Mouse (Mus musculus) MEL (cell line): Measurements from ENCODE around the gene Crybb1. TPM values are rescaled to one million over a fixed set of nuclear protein-coding genes. Genes with fewer than 3 reads are reported as not detected.

ENCODE experiments used
- DNase-seq: peaks from one replicate; pipeline ENCODE4 v3.0.0; 2011; ENCODE audit warnings: low read depth, low spot score
- H3K27ac ChIP-seq: 2 replicates; pipeline ENCODE4 v1.5.1; 2012; ENCODE audit warnings: low read depth, mild to moderate bottlenecking, control low read depth, low read length, moderate library complexity; ENCODE audit not compliant: control insufficient read depth
- H3K27me3 ChIP-seq, 2 experiments: fragments of 150-350 bp in 1 of 2; sonication (generic) in 1 of 2; 2 replicates each; pipeline ENCODE4 v1.6.1; 2012; ENCODE audit warnings: low read length in 2 of 2, mild to moderate bottlenecking in 2 of 2, improper control_type of control experiment in 1 of 2, moderate library complexity in 1 of 2; ENCODE audit not compliant: insufficient read depth in 2 of 2, control insufficient read depth in 1 of 2
- H3K36me3 ChIP-seq, 2 experiments: 2 replicates each; pipeline ENCODE4 v1.6.1; 2012 to 2014; ENCODE audit warnings: low read length in 2 of 2, improper control_type of control experiment in 1 of 2, inconsistent platforms in 1 of 2, mild to moderate bottlenecking in 1 of 2; ENCODE audit not compliant: insufficient read depth in 2 of 2, control insufficient read depth in 1 of 2
- H3K4me1 ChIP-seq, 2 experiments: fragments of 150-350 bp in 1 of 2; sonication (generic) in 1 of 2; 2 replicates each; pipeline ENCODE4 v1.6.1; 2012; ENCODE audit warnings: low read length in 2 of 2, improper control_type of control experiment in 1 of 2, mild to moderate bottlenecking in 1 of 2; ENCODE audit not compliant: insufficient read depth in 2 of 2, control insufficient read depth in 1 of 2
- H3K4me3 ChIP-seq, 2 experiments: fragments of 150-350 bp in 1 of 2; sonication (generic) in 1 of 2; 2 replicates each; pipeline ENCODE4 v1.5.1; 2012; ENCODE audit warnings: low read depth in 2 of 2, low read length in 2 of 2, mild to moderate bottlenecking in 2 of 2, moderate library complexity in 2 of 2, control low read depth in 1 of 2, improper control_type of control experiment in 1 of 2; ENCODE audit not compliant: control insufficient read depth in 1 of 2, insufficient read depth in 1 of 2
- H3K79me2 ChIP-seq: 2 replicates; pipeline ENCODE4 v1.6.1; 2012; ENCODE audit warnings: mild to moderate bottlenecking, low read length, moderate library complexity; ENCODE audit not compliant: control insufficient read depth, poor library complexity, insufficient read depth
- H3K9ac ChIP-seq: 2 replicates; pipeline ENCODE4 v1.6.1; 2012; ENCODE audit warnings: low read depth, mild to moderate bottlenecking, control low read depth, low read length, moderate library complexity; ENCODE audit not compliant: control insufficient read depth, poor library complexity, severe bottlenecking
- H3K9me3 ChIP-seq: fragments of 150-350 bp; sonication (generic); replicated peaks from 2 replicates; pipeline ENCODE4 v1.6.1; 2012; ENCODE audit warnings: mild to moderate bottlenecking, low read length, improper control_type of control experiment, moderate library complexity; ENCODE audit not compliant: insufficient read depth
- CHD1 ChIP-seq: IDR thresholded peaks from 2 replicates; pipeline ENCODE4 v1.6.1; 2012; ENCODE audit warnings: low read depth, mild to moderate bottlenecking, inconsistent platforms, low read length, improper control_type of control experiment
- CHD2 ChIP-seq: IDR thresholded peaks from 2 replicates; pipeline ENCODE4 v1.6.1; 2011; ENCODE audit warnings: low read length, improper control_type of control experiment
- CTCF ChIP-seq, 3 experiments: IDR thresholded peaks in 2 of 3; conservative IDR thresholded peaks in 1 of 3; 2 replicates each; pipeline ENCODE4 v1.5.1; 2011 to 2012; ENCODE audit warnings: low read length in 3 of 3, low read depth in 2 of 3, mild to moderate bottlenecking in 2 of 3, improper control_type of control experiment in 1 of 3, inconsistent platforms in 1 of 3, mixed read lengths in 1 of 3, moderate library complexity in 1 of 3; ENCODE audit not compliant: control insufficient read depth in 1 of 3, insufficient read depth in 1 of 3, poor library complexity in 1 of 3, severe bottlenecking in 1 of 3
- E2F4 ChIP-seq: IDR thresholded peaks from 2 replicates; pipeline ENCODE4 v1.6.1; 2011; ENCODE audit warnings: low read depth, low read length, improper control_type of control experiment, borderline replicate concordance
- EP300 ChIP-seq, 2 experiments: IDR thresholded peaks; 2 replicates each; pipeline ENCODE4 v1.6.1; 2011; ENCODE audit warnings: improper control_type of control experiment in 2 of 2, low read length in 2 of 2, low read depth in 1 of 2, mild to moderate bottlenecking in 1 of 2
- ETS1 ChIP-seq: IDR thresholded peaks from 2 replicates; pipeline ENCODE4 v1.6.1; 2012; ENCODE audit warnings: low read depth, mild to moderate bottlenecking, inconsistent platforms, low read length, improper control_type of control experiment, moderate library complexity
- GABPA ChIP-seq: IDR thresholded peaks from 2 replicates; pipeline ENCODE4 v1.6.1; 2012; ENCODE audit warnings: low read depth, mild to moderate bottlenecking, inconsistent platforms, low read length, improper control_type of control experiment, moderate library complexity
- GATA1 ChIP-seq: IDR thresholded peaks from 2 replicates; pipeline ENCODE4 v1.6.1; 2011; ENCODE audit warnings: low read depth, low read length, improper control_type of control experiment
- JUND ChIP-seq: IDR thresholded peaks from 2 replicates; pipeline ENCODE4 v1.6.1; 2011; ENCODE audit warnings: low read depth, mild to moderate bottlenecking, improper control_type of control experiment, low read length
- MAX ChIP-seq: IDR thresholded peaks from 2 replicates; pipeline ENCODE4 v1.6.1; 2011; ENCODE audit warnings: low read length, improper control_type of control experiment
- MAZ ChIP-seq: IDR thresholded peaks from 2 replicates; pipeline ENCODE4 v1.6.1; 2012; ENCODE audit warnings: low read depth, mild to moderate bottlenecking, inconsistent platforms, low read length, improper control_type of control experiment
- MXI1 ChIP-seq: IDR thresholded peaks from 2 replicates; pipeline ENCODE4 v1.6.1; 2011; ENCODE audit warnings: mild to moderate bottlenecking, low read depth, low read length, improper control_type of control experiment
- POLR2A ChIP-seq, 2 experiments: IDR thresholded peaks; 2 replicates each; pipeline ENCODE4 v1.6.1; 2011 to 2012; ENCODE audit warnings: low read length in 2 of 2, mild to moderate bottlenecking in 2 of 2, control low read depth in 1 of 2, improper control_type of control experiment in 1 of 2, low read depth in 1 of 2, moderate library complexity in 1 of 2; ENCODE audit not compliant: control insufficient read depth in 1 of 2, insufficient read depth in 1 of 2, poor library complexity in 1 of 2
- POLR2AphosphoS5 ChIP-seq: IDR thresholded peaks from 2 replicates; pipeline ENCODE4 v1.6.1; 2012; ENCODE audit warnings: low read depth, borderline replicate concordance, mild to moderate bottlenecking, inconsistent platforms, low read length, moderate library complexity, mixed read lengths
- SMC3 ChIP-seq: IDR thresholded peaks from 2 replicates; pipeline ENCODE4 v1.6.1; 2011; ENCODE audit warnings: low read depth, low read length, improper control_type of control experiment
- TBP ChIP-seq: IDR thresholded peaks from 2 replicates; pipeline ENCODE4 v1.8.0; 2011; ENCODE audit warnings: low read depth, low read length, improper control_type of control experiment
- TCF12 ChIP-seq: IDR thresholded peaks from 2 replicates; pipeline ENCODE4 v1.6.1; 2014; ENCODE audit warnings: low read depth, mild to moderate bottlenecking, inconsistent platforms, low read length, improper control_type of control experiment, moderate library complexity
- UBTF ChIP-seq: IDR thresholded peaks from 2 replicates; pipeline ENCODE4 v1.6.1; 2012; ENCODE audit warnings: low read depth, mild to moderate bottlenecking, inconsistent platforms, low read length, improper control_type of control experiment, moderate library complexity, borderline replicate concordance; ENCODE audit not compliant: insufficient read depth
- ZC3H11A ChIP-seq: IDR thresholded peaks from 2 replicates; pipeline ENCODE4 v1.6.1; 2012; ENCODE audit warnings: low read depth, mild to moderate bottlenecking, inconsistent platforms, low read length, improper control_type of control experiment
- polyA plus RNA-seq, 2 experiments: library from polyadenylated mRNA; stranded (reverse) in 1 of 2; unstranded in 1 of 2; fragments of >175 nt in 1 of 2; fragments of >200 nt in 1 of 2; gene quantifications; 2 replicates each; pipeline versions ENCODE4 v1.2.1 to v1.2.4; 2012; ENCODE audit warnings: low replicate concordance in 2 of 2, low read depth in 1 of 2; ENCODE audit not compliant: insufficient read length in 2 of 2, insufficient read depth in 1 of 2, missing spikeins in 1 of 2
- total RNA-seq: library from RNA; depleted of rRNA; stranded (reverse); fragments of 300-350 nt; gene quantifications from 2 replicates; pipeline ENCODE4 v1.2.3, GENCODE M21; 2012

The Crybb1 gene
- total and polyA plus RNA-seq, 3 experiments, result 0.24 to 0.27 TPM; not detected in 1

GRCm38 (mm10) chr5:112284203-112284582 is 28.6 kb downstream of the Crybb1 start:
- Histone ChIP-seq H3K36me3 (peaks cover 0 to 82% of the 10 kb centered on the region in 2 experiments; a peak in 2 of 4 replicates), H3K4me1 (peaks cover 16 to 91% of the 10 kb centered on the region in 2 experiments), H3K27ac (peak overlapping the region; percentile 86), H3K4me3 (peak overlapping the region in 1 of 2 experiments; percentile 15; a peak in 2 of 4 replicates), H3K27me3 (no peaks in the 10 kb centered on the region), H3K9me3 (no peaks in the 10 kb centered on the region), H3K9ac (peak overlapping the region; percentile 39), H3K79me2 (peaks cover 75% of the 10 kb centered on the region)
- TF ChIP-seq CTCF (IDR thresholded peaks at IDR 0.05 in 2 of 3, conservative IDR thresholded peaks at IDR 0.05 in 1 of 3; ENCODE audit: control insufficient read depth in 1 of 3, insufficient read depth in 1 of 3, low read depth in 2 of 3, low read length in 3 of 3, poor library complexity in 1 of 3, severe bottlenecking in 1 of 3) (no peak), CHD1 (no peak), ETS1 (no peak), TBP (no peak), TCF12 (no peak), GABPA (no peak), E2F4 (no peak), POLR2A (IDR thresholded peaks at IDR 0.05; ENCODE audit: control insufficient read depth in 1 of 2, insufficient read depth in 1 of 2, low read depth in 1 of 2, low read length in 2 of 2, poor library complexity in 1 of 2) (no peak), MXI1 (no peak), POLR2AphosphoS5 (no peak), SMC3 (no peak), MAX (no peak), EP300 (IDR thresholded peaks at IDR 0.05; ENCODE audit: low read depth in 1 of 2, low read length in 2 of 2) (no peak; a peak in 1 of 4 replicates), GATA1 (no peak), CHD2 (no peak), JUND (no peak), MAZ (no peak)
- DNase-seq, result no peak

GRCm38 (mm10) chr5:112285548-112286085 is 30.0 kb downstream of the Crybb1 start:
- Histone ChIP-seq H3K9me3 (no peaks in the 10 kb centered on the region), H3K9ac (no peak overlapping the region), H3K27ac (peak overlapping the region; percentile 36; the same call in 1 of the 2 replicates), H3K4me1 (peaks cover 13 to 78% of the 10 kb centered on the region in 2 experiments), H3K4me3 (no peak overlapping the region), H3K36me3 (peaks cover 0 to 70% of the 10 kb centered on the region in 2 experiments; a peak in 2 of 4 replicates), H3K27me3 (no peaks in the 10 kb centered on the region), H3K79me2 (peaks cover 74% of the 10 kb centered on the region)
- no peak for DNase-seq
- peak; percentile 44; the same call in 1 of the 2 replicates for TF ChIP-seq TCF12
- no peak for TF ChIP-seq ZC3H11A
- no peak for TF ChIP-seq UBTF
- no peak for TF ChIP-seq POLR2A (IDR thresholded peaks at IDR 0.05; ENCODE audit: control insufficient read depth in 1 of 2, insufficient read depth in 1 of 2, low read depth in 1 of 2, low read length in 2 of 2, poor library complexity in 1 of 2)
